Mouse (Mus musculus) cerebellum, postnatal 25 days (tissue): ENCODE data around the gene Krtap15.

Experiments used
- DNase-seq, 2 experiments: peaks; one replicate each; pipeline ENCODE4 v3.0.0; 2021; ENCODE audit warnings: mixed read lengths in 2 of 2

Krtap15 gene

DNA sequence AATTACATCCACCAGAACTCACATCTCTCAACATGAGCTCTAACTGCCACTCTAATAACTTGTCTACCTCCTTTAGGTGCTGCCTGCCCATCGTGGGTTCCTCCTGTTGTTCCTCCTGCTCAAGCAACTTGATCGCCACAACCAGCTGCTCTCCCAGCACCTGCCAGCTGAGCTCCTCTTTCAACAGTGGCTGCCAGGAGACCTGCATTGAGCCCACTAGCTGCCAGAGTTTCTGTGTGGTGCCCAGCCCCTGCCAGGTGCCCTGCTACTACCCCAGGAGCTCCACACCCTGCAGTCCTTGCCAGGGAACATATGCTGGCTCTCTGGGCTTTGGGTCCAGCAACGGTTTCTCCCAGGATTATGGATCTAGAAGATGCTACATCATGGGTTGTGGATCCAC, at the start of gene Krtap15:
Gene Krtap15 (plus strand): TSS at position 150 of the 400 bp plus-strand sequence.
- no peak for DNase-seq

GRCm38 (mm10) chr16:88774106-88774505, 45.9 kb upstream of the Krtap15 start, which contains the start of gene 2310057N15Rik:
Gene 2310057N15Rik, minus strand, starts transcription at chr16:88774206.
- DNase-seq, result no peak

- no peak for DNase-seq
Measured at GRCm38 (mm10) chr16:88777596-88777995, 42.4 kb upstream of the Krtap15 start, which contains the start of gene Gm5965. Gene Gm5965, plus strand, starts transcription at chr16:88777896.

DNA sequence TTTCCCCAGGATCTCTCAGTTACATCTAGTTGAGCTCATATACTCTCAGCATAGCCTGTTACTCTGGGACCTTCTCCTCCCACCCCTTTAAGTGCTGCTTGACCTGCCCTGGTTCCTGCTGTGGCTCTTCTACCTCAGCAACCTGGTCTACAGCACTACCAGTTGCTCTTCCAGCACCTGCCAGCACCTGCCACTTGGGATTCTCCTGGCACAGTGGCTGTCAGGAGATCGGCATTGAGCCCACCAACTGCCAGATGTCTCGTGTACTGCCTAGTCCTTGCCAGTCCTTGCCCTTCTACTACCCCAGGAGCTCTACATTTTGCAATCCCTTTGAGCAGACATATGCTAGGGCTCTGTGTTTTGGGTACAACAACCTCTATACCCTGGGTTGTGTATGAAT, 33.2 kb upstream of the Krtap15 start:
- peak in 1 of 2 experiments; percentile 5 for DNase-seq

DNA sequence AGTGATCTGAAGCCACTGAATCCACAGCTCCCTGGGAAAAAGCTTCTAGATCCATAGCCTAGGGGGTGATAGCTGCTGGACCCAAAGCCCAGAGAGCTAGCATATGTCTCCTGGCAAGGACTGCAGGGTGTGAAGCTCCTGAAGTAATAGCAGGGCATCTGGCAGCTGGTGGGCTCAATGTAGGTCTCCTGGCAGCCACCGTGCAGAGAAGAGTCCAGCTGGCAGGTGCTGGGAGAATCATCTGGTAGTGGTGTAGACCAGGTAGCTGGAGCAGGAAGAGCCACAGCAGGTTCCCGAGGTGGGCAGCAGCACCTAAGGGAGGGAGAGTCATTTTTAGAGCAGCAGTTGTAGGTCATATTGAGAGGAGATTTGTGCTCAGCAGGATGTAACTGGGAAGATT, 8.2 kb upstream of the Krtap15 start, which contains the start of gene Gm20741:
Gene Gm20741 (minus strand): TSS at position 394 of the 400 bp plus-strand sequence.
- peak; percentile 61 to 72 for DNase-seq

DNA sequence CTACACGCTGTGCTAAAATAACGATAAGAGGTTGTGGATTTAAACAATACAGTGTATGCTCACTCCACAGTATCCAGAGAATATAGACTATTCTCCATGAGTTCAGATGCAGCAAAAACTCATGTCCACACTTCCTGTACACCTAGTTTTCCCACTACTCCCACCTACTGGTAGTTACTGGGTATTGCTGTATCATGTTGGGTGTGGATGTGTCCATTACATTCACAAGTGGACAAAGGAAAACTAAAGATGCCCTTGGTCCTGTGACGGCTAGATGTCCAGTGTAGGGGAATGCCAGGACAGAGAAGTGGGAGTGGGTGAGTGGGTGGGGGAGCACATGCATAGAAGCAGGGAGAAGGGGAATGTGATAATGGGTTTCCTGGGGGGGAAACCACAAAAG, 3.7 kb downstream of the Krtap15 start:
- no peak for DNase-seq

- no peak for DNase-seq
Measured at GRCm38 (mm10) chr16:88826095-88826652, 6.2 kb downstream of the Krtap15 start, which contains the start of gene Krtap14. Gene Krtap14, minus strand, starts transcription at chr16:88826145.

- DNase-seq, result no peak
Measured at GRCm38 (mm10) chr16:88826978-88827377, 7.0 kb downstream of the Krtap15 start.

- no peak for DNase-seq
Measured at GRCm38 (mm10) chr16:88847363-88847762, 27.3 kb downstream of the Krtap15 start.

- DNase-seq, result no peak
Measured at GRCm38 (mm10) chr16:88848558-88848957, 28.5 kb downstream of the Krtap15 start.

GRCm38 (mm10) chr16:88851450-88851849, 31.4 kb downstream of the Krtap15 start:
- DNase-seq, result peak; percentile 9 to 38

GRCm38 (mm10) chr16:88864887-88865407, 44.9 kb downstream of the Krtap15 start:
- no peak for DNase-seq

DNA sequence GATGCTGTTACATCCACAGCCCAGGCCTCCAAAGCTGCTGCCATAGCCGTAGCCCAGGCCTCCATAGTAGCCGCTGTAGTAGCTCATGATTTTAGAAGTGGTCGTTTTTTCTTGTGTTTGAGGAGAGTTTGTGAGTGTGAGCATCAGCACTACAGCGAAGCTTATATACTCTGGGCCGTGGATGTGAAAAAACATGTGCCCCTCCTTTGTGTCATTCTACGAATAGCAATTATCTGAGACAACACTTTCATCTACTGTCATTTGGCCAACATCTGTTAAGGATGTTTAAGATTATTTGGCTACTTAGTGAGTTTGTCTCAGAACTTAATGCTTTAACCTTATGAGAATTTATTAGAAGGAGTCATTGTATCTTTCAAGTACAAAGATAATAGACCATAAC, 49.3 kb downstream of the Krtap15 start, which contains the start of gene Krtap19-1:
Gene Krtap19-1 (minus strand): TSS at position 101 of the 400 bp plus-strand sequence.
- DNase-seq, result no peak

GRCm38 (mm10) chr16:88874169-88874568, 54.2 kb downstream of the Krtap15 start, which contains the start of gene Krtap19-2:
Gene Krtap19-2, minus strand, starts transcription at chr16:88874269.
- no peak for DNase-seq

DNA sequence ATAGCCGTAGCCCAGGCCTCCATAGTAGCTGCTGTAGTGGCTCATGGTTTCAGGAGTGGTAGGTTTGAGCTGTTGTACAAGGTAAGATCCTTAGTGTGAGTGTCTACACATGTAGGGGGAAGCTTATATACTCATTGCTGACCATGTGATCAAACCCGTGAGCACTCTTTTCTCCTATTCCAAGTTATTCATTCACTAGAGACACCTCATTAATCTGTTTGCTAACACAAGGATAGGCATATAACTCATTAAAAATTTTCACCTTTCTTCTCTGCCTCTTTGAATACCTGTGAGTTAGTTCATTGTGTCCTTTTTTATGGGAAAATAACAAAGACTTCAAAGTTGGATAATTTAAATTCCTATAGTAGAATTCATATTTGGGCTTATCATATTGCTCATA, 57.9 kb downstream of the Krtap15 start, which contains the start of gene Krtap19-3:
Gene Krtap19-3 (minus strand): TSS at position 101 of the 400 bp plus-strand sequence.
- no peak for DNase-seq
